Mouse (Mus musculus) liver, embryonic 14.5 days (tissue): ENCODE results near the gene Nxpe3. TPM values are rescaled to one million over a fixed set of nuclear protein-coding genes. Genes with fewer than 3 reads are reported as not detected.
A peak's percentile ranks its signal among the peaks of the same experiment; 100 is the strongest.

ENCODE experiments used
- ATAC-seq: fragments of 200-750 bp; cut with Nextera tagmentation; 2 replicates; pipeline ENCODE4 v1.8.0; 2017; ENCODE audit warnings: moderate number of reproducible peaks, mild to moderate bottlenecking, moderate library complexity; ENCODE audit not compliant: insufficient read depth
- DNase-seq, 3 experiments: peaks; one replicate each; pipeline ENCODE4 v3.0.0-alpha.2; 2012 to 2013; ENCODE audit warnings: low read depth in 3 of 3, low spot score in 3 of 3
- H3K27ac ChIP-seq: fragments of 300-500 bp; sonication (generic); 2 replicates; pipeline ENCODE4 v1.5.1; 2014; ENCODE audit warnings: moderate library complexity, mild to moderate bottlenecking, control low read depth, inconsistent platforms
- H3K27me3 ChIP-seq: fragments of 300-500 bp; sonication (generic); 2 replicates; pipeline ENCODE4 v1.6.1; 2014; ENCODE audit warnings: mild to moderate bottlenecking, low read length, moderate library complexity; ENCODE audit not compliant: control insufficient read depth, insufficient read depth
- H3K36me3 ChIP-seq: fragments of 300-500 bp; sonication (generic); replicated peaks from 2 replicates; pipeline ENCODE4 v1.6.1; 2014; ENCODE audit warnings: low read depth; ENCODE audit not compliant: control insufficient read depth, insufficient read depth
- H3K4me1 ChIP-seq, 2 experiments: fragments of 200-500 bp in 1 of 2; fragments of 300-500 bp in 1 of 2; sonication (generic) in 1 of 2; replicated peaks; 2 replicates each; pipeline ENCODE4 v1.6.1; 2012 to 2014; ENCODE audit warnings: antibody characterized with exemption in 1 of 2, inconsistent platforms in 1 of 2, low read length in 1 of 2; ENCODE audit not compliant: control insufficient read depth in 2 of 2, insufficient read depth in 2 of 2
- H3K4me2 ChIP-seq: fragments of 300-500 bp; sonication (generic); 2 replicates; pipeline ENCODE4 v1.6.1; 2014; ENCODE audit warnings: low read depth, mild to moderate bottlenecking, control low read depth, moderate library complexity
- H3K4me3 ChIP-seq, 2 experiments: fragments of 200-500 bp in 1 of 2; fragments of 300-500 bp in 1 of 2; sonication (generic) in 1 of 2; 2 replicates each; pipeline ENCODE4 v1.5.1; 2012 to 2014; ENCODE audit warnings: low read depth in 2 of 2, low read length in 2 of 2, mild to moderate bottlenecking in 2 of 2, control low read depth in 1 of 2, inconsistent platforms in 1 of 2, moderate library complexity in 1 of 2; ENCODE audit not compliant: insufficient read depth in 1 of 2
- H3K9ac ChIP-seq: fragments of 300-500 bp; sonication (generic); replicated peaks from 2 replicates; pipeline ENCODE4 v1.6.1; 2014; ENCODE audit warnings: mild to moderate bottlenecking, control low read depth, moderate library complexity
- H3K9me3 ChIP-seq: fragments of 300-500 bp; sonication (generic); 2 replicates; pipeline ENCODE4 v1.6.1; 2016; ENCODE audit warnings: low read length, mixed read lengths; ENCODE audit not compliant: control insufficient read depth
- CTCF ChIP-seq: IDR thresholded peaks from 2 replicates; pipeline ENCODE4 v1.5.1; 2016; ENCODE audit warnings: antibody characterized with exemption, low read depth, control low read depth
- EP300 ChIP-seq: IDR thresholded peaks from 2 replicates; pipeline ENCODE4 v1.6.1; 2016; ENCODE audit warnings: antibody characterized with exemption, low read depth
- WGBS: fragments of 180-500 bp; shearing (Covaris S2); extraction: QIAGEN DNeasy Blood & Tissue Kit; methylation state at CpG from one replicate; pipeline ENCODE4 v1.1.7; 2014; ENCODE audit not compliant: insufficient replicate concordance; 5-methylcytosine and 5-hydroxymethylcytosine counted together
- polyA plus RNA-seq, 2 experiments: library from polyadenylated mRNA; depleted of rRNA in 1 of 2; stranded (reverse) in 1 of 2; unstranded in 1 of 2; fragments of >200 nt; fragmentation: Nextera tagmentation in 1 of 2; extraction: Ambion mirVana in 1 of 2; gene quantifications; 2 replicates each; pipeline versions ENCODE4 v1.2.1 to v1.2.3; 2012 to 2014

Nxpe3 gene
- polyA plus RNA-seq, 2 experiments, result 0.33 to 0.83 TPM

DNA sequence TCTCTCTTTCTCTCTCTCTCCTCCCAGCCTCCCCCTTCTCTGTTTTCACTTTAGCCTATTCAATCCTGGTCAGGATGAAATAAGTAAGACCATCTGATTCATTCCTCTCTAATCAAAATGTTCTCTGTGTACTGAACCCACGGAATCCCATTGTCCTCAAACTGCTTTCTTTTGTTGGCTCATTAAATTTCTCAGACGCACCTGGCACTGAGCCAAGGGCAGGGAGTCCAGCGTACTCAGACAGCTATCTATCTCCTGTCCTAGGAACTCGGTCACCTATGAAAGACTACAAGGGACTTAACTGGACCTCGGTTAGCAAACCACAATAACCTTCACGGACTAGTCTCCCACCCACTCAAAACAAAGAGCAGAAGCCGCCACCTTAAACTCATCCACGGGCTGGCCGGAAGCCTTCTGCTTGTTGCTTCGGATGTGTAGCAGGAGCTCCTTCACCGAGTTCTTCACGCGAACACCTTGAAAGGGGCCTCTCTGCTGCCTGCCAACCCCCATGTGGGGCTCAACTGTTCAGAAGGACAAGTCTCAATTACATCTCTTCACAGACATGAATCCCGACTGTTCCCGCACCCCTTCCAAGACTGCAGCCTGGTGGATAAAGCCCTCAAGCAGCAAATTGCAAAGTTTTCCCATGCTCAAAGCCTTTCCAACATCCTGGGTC is 75.8 kb downstream of the Nxpe3 start:
- no peak overlapping the region for H3K9ac ChIP-seq
- no peak overlapping the region for H3K27ac ChIP-seq
- DNase-seq, result no peak
- H3K36me3 ChIP-seq, result peaks cover 5% of the 10 kb centered on the region
- WGBS, result 72% methylated on average over 15 of the region's 15 CpGs
- peaks cover 13% of the 10 kb centered on the region for H3K27me3 ChIP-seq
- no peak for TF ChIP-seq CTCF
- TF ChIP-seq EP300, result no peak
- no peaks in the 10 kb centered on the region for H3K9me3 ChIP-seq
- no peak for ATAC-seq
- H3K4me2 ChIP-seq, result peak overlapping the region; percentile 91
- peaks cover 0 to 3% of the 10 kb centered on the region in 2 experiments; a peak in 2 of 4 replicates for H3K4me1 ChIP-seq
- peak overlapping the region; percentile 46 to 74 for H3K4me3 ChIP-seq

DNA sequence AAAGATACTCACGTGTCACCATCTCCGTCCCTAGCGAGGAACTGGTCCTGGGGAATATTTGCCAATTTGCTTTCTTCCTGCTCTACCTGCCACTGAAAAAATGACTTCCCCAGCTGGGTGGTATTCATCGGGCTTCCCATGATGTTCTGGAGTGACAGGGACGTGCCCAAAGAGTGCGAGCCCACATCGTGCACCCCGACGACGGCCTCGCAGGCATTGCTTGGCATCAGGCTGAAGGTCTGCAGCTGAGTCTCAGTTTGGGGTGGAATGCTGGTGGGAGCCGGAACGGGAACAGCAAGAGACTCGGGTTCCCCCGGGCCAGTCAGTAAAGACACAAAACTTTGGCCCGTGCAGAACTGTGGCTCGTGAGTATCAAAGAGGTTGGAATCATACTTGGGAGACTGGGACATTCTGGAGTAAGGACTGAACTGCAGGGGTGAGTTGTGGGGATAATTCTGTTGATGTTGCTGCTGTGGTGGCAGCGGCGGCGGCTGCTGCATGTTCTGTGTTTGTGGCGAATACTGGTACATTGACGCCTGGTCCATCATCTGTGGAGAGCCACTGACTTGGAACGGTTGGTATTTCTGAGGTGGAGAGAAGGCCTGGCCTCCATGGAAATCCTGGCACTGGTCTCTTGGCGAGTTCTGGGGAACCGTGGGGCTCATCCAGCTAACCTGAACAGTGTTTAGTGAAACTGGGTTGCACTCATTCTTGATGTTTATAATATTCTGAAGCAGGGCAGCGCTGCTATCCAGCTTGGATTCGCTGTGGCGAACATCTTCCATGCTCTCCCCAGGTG is 77.2 kb downstream of the Nxpe3 start:
- Histone ChIP-seq H3K27ac (no peak overlapping the region), H3K9me3 (no peaks in the 10 kb centered on the region), H3K4me1 (no peaks in the 10 kb centered on the region), H3K4me3 (no peak overlapping the region), H3K36me3 (peaks cover 5% of the 10 kb centered on the region), H3K27me3 (peaks cover 13% of the 10 kb centered on the region), H3K9ac (no peak overlapping the region), H3K4me2 (no peak overlapping the region)
- WGBS, result 85% methylated on average over 28 of the region's 28 CpGs
- TF ChIP-seq CTCF, result no peak
- no peak for TF ChIP-seq EP300
- DNase-seq (no peak), ATAC-seq (no peak)

DNA sequence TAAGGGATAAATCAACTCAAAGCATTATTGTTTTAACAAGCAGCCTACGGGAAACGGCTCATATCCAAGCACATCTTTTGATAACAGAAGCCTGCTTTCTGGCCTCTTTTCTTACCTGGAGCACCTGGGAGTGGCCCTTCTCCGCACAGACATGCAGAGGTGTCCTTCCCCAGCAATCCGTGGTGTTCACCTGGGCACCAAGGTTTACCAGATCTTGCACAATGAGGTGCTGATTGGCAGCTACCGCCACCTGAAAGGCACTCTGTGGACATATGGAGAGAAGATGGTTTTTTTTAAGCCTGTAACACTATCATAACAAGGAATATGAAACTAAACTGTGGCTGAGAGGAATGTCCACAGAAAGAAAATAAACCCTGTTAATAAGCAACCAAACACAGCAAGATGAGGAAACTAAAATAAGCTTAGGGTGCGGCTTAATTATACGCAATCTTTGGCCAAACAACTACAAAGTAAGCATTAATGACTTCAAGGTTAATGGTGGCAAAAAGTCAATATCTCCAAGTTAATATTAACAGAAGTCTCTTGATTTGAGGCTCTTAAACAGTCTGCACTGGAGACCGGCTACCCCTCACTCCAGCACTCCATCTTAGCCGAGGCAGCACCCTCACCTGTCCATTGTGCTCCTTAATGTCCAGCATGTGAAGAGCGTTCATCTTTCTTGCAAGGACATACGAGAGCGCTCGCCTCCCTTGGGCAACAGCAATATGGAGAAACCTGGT is 78.7 kb downstream of the Nxpe3 start:
- Histone ChIP-seq H3K36me3 (peaks cover 5% of the 10 kb centered on the region), H3K27ac (no peak overlapping the region), H3K4me2 (no peak overlapping the region), H3K4me3 (no peak overlapping the region), H3K9ac (no peak overlapping the region), H3K4me1 (no peaks in the 10 kb centered on the region), H3K27me3 (peaks cover 6% of the 10 kb centered on the region), H3K9me3 (no peaks in the 10 kb centered on the region)
- TF ChIP-seq EP300 (no peak), CTCF (no peak)
- DNase-seq, result no peak
- WGBS, result 74% methylated on average over 13 of the region's 13 CpGs
- peak; percentile 44; the same call in 1 of the 2 replicates for ATAC-seq

DNA sequence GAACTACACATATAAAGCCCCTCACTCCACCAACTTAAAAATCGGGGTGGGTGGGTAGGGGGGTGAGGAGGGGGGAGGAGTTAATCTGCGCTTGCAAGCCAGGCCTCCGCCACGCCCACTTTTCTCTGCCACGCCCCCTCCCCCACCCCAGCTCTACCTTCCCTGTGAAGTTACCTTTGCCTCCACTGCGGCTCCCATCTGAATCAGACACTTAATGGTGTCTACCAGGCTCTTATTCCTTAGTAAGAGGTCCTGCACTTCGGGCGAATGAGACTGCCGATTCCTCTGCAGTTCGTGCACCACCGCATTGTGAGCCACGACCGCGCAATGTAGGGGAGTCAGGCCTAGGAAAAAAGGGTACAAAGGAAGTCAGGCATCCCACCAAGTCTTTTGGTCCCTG is 79.6 kb downstream of the Nxpe3 start:
- 82% methylated on average over 14 of the region's 14 CpGs for WGBS
- H3K27me3 ChIP-seq, result 0 out of 2 replicates have a peak, but pooled peaks cover 2% of the 10 kb centered on the region
- H3K4me1 ChIP-seq, result no peaks in the 10 kb centered on the region
- DNase-seq (no peak), ATAC-seq (no peak)
- H3K36me3 ChIP-seq, result peaks cover 5% of the 10 kb centered on the region
- no peaks in the 10 kb centered on the region for H3K9me3 ChIP-seq
- no peak overlapping the region for H3K4me3 ChIP-seq
- no peak overlapping the region for H3K9ac ChIP-seq
- H3K27ac ChIP-seq, result no peak overlapping the region
- no peak for TF ChIP-seq EP300
- no peak for TF ChIP-seq CTCF
- H3K4me2 ChIP-seq, result no peak overlapping the region

DNA sequence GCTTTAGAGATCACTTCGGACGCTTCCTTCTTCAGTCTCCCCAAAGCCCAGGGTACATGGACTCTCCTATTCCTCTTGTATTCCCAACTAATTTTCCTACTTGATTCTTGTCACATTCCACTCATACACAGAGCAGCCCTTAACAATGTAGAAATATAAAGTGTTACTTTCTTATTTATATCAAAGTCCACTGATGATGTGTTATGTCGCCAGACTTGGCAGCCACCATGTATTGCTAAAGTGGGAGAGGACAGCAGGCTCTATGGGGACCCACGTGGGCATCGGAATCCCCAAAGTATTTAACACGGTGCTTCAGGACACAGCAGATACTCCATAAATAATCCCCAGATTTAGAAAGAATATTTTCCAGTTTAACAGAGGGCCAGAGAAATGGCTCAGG is 80.4 kb downstream of the Nxpe3 start:
- 85% methylated on average over 6 of the region's 6 CpGs for WGBS
- no peaks in the 10 kb centered on the region for H3K9me3 ChIP-seq
- no peak overlapping the region for H3K4me2 ChIP-seq
- no peaks in the 10 kb centered on the region for H3K4me1 ChIP-seq
- no peak overlapping the region for H3K27ac ChIP-seq
- H3K4me3 ChIP-seq, result no peak overlapping the region
- TF ChIP-seq EP300 (no peak), CTCF (no peak)
- no peaks in the 10 kb centered on the region for H3K27me3 ChIP-seq
- H3K9ac ChIP-seq, result no peak overlapping the region
- DNase-seq (no peak), ATAC-seq (no peak)
- peaks cover 5% of the 10 kb centered on the region for H3K36me3 ChIP-seq
